Mouse (Mus musculus): ENCODE results near the gene Ces1h. TPM values are rescaled to one million over a fixed set of nuclear protein-coding genes. Genes with fewer than 3 reads are reported as not detected.

Gene Ces1h
- polyA plus RNA-seq (2015; fragmentation: Nextera tagmentation; extraction: Ambion mirVana), result not detected in 2 replicates

DNA sequence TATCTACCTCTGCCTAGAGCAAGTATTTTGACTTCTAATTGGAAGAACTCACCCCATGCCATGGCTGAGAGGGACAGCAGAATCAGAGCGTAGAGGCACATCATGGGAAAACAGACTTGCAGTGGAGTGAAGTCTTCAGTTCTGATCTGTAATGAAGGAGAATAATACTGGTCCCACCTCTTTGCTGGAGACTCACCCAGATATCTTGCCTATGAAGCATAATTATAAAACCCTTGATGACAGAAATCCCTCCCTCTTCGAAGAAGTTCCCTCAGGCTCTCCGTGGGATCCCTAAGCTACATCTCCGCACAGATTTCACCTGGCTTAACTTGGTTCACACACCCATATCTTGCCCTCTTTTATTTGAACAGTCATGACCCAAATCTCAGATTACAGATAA lies at the start of gene Ces1h:
Gene Ces1h, minus strand, starts transcription at position 101 of the 400 bp plus-strand sequence.

DNA sequence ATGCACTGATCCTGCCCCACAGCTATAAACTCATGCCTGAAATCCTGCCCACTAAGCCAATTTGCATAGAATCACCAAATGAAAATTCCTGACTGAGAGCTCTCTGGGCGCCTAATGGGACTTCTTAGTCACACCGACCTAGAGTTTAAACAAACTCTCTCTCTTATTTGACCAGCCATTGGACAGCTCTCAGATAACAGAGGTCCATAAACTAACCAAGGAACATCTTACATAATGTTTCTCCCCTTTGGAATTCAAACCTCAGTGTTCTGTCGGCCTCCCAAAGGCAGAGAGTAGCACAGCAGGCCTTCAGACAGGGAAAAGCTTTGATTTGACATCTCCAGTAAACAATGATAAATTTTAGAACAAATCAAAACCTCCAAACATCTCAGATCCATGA lies 42.3 kb downstream of the Ces1h start, which contains the start of gene Ces1g:
Gene Ces1g, minus strand, starts transcription at position 102 of the 400 bp plus-strand sequence.

Other genes with a start within 250 kb of the Ces1h start
- gene Ces1c, start 248.4 kb downstream of the Ces1h start, polyA plus RNA-seq (2015; fragmentation: Nextera tagmentation; extraction: Ambion mirVana), result not detected in 2 replicates
- 1.2 and 1.4 TPM in 2 replicates for gene Ces1d, start 181.9 kb downstream of the Ces1h start, polyA plus RNA-seq (2015; fragmentation: Nextera tagmentation; extraction: Ambion mirVana)
- gene Ces1e, start 150.1 kb downstream of the Ces1h start, polyA plus RNA-seq (2015; fragmentation: Nextera tagmentation; extraction: Ambion mirVana), result not detected in 2 replicates
- not detected in 2 replicates for gene Ces1f, start 100.0 kb downstream of the Ces1h start, polyA plus RNA-seq (2015; fragmentation: Nextera tagmentation; extraction: Ambion mirVana)
- not detected in 2 replicates for gene Ces1g, start 42.4 kb downstream of the Ces1h start, polyA plus RNA-seq (2015; fragmentation: Nextera tagmentation; extraction: Ambion mirVana)
- not detected in 2 replicates for gene Ces5a, start 156.1 kb upstream of the Ces1h start, polyA plus RNA-seq (2015; fragmentation: Nextera tagmentation; extraction: Ambion mirVana)